Mouse (Mus musculus) spleen, postnatal 36 days (tissue): ENCODE measurements around the gene Ptprf.

ENCODE experiments used
- DNase-seq, 2 experiments: peaks; one replicate each; pipeline ENCODE4 v3.0.0; 2022; ENCODE audit warnings: low spot score in 2 of 2, mixed read lengths in 1 of 2

Gene Ptprf

GRCm38 (mm10) chr4:118257977-118258376 is 33.2 kb downstream of the Ptprf start:
- DNase-seq = no peak

- DNase-seq = no peak
Measured at GRCm38 (mm10) chr4:118257416-118257815, 33.8 kb downstream of the Ptprf start.

GRCm38 (mm10) chr4:118256217-118256616 is 35.0 kb downstream of the Ptprf start:
- no peak for DNase-seq

GRCm38 (mm10) chr4:118254953-118255352 is 36.3 kb downstream of the Ptprf start:
- DNase-seq = no peak

GRCm38 (mm10) chr4:118247323-118247722 is 43.9 kb downstream of the Ptprf start:
- DNase-seq = no peak

- DNase-seq = no peak
Measured at GRCm38 (mm10) chr4:118245847-118246246, 45.4 kb downstream of the Ptprf start.

GRCm38 (mm10) chr4:118243791-118244190 is 47.4 kb downstream of the Ptprf start:
- no peak for DNase-seq

GRCm38 (mm10) chr4:118243298-118243697 is 47.9 kb downstream of the Ptprf start:
- no peak for DNase-seq

GRCm38 (mm10) chr4:118239960-118240689 is 51.1 kb downstream of the Ptprf start:
- DNase-seq = no peak

- no peak for DNase-seq
Measured at GRCm38 (mm10) chr4:118238666-118239065, 52.5 kb downstream of the Ptprf start.

- DNase-seq = no peak
Measured at GRCm38 (mm10) chr4:118236871-118237270, 54.3 kb downstream of the Ptprf start.

- DNase-seq = no peak
Measured at GRCm38 (mm10) chr4:118234711-118235388, 56.4 kb downstream of the Ptprf start.

GRCm38 (mm10) chr4:118233886-118234285 is 57.3 kb downstream of the Ptprf start:
- no peak for DNase-seq

GRCm38 (mm10) chr4:118231861-118232260 is 59.3 kb downstream of the Ptprf start:
- DNase-seq = no peak

- no peak for DNase-seq
Measured at GRCm38 (mm10) chr4:118229035-118229770, 62.0 kb downstream of the Ptprf start.

- DNase-seq = no peak
Measured at GRCm38 (mm10) chr4:118227398-118227797, 63.8 kb downstream of the Ptprf start.

GRCm38 (mm10) chr4:118221261-118221660 is 69.9 kb downstream of the Ptprf start:
- no peak for DNase-seq

- DNase-seq = no peak
Measured at GRCm38 (mm10) chr4:118220756-118221155, 70.4 kb downstream of the Ptprf start.

- DNase-seq = no peak
Measured at GRCm38 (mm10) chr4:118219487-118219886, 71.7 kb downstream of the Ptprf start.

- DNase-seq = no peak
Measured at GRCm38 (mm10) chr4:118218521-118218920, 72.7 kb downstream of the Ptprf start.

- DNase-seq = peak; percentile 24
Measured at GRCm38 (mm10) chr4:118216726-118217595, 74.2 kb downstream of the Ptprf start.

- no peak for DNase-seq
Measured at GRCm38 (mm10) chr4:118214891-118215290, 76.3 kb downstream of the Ptprf start.
